Mouse (Mus musculus): Measurements from ENCODE around the gene Tbc1d20. TPM values are rescaled to one million over a fixed set of nuclear protein-coding genes. Genes with fewer than 3 reads are reported as not detected.

Tbc1d20 gene
- 26.7 and 28.4 TPM in 2 replicates for polyA plus RNA-seq (2012; ENCODE audit: low replicate concordance)

GRCm38 (mm10) chr2:152293727-152294475 lies at the start of gene Tbc1d20:
Gene Tbc1d20 (plus strand): TSS chr2:152293828.

GRCm38 (mm10) chr2:152332101-152332825 lies 38.6 kb downstream of the Tbc1d20 start, which contains the start of gene Rbck1:
Gene Rbck1 (minus strand): TSS chr2:152332653.

GRCm38 (mm10) chr2:152343329-152344213 lies 49.9 kb downstream of the Tbc1d20 start, which contains the start of gene Trib3:
Gene Trib3 (minus strand): TSS chr2:152344032.

Other genes with a start within 250 kb of the Tbc1d20 start
- gene Scrt2, start 212.3 kb upstream of the Tbc1d20 start, polyA plus RNA-seq (2012; ENCODE audit: low replicate concordance) = 0.04 TPM in 1 of 2 replicates, not detected in the other
- 2.1 and 5.7 TPM in 2 replicates for gene Srxn1, start 188.3 kb upstream of the Tbc1d20 start, polyA plus RNA-seq (2012; ENCODE audit: low replicate concordance)
- gene Tcf15, start 150.3 kb upstream of the Tbc1d20 start, polyA plus RNA-seq (2012; ENCODE audit: low replicate concordance) = 0.12 and 0.14 TPM in 2 replicates
- 10.1 and 21.5 TPM in 2 replicates for gene Csnk2a1, start 67.0 kb upstream of the Tbc1d20 start, polyA plus RNA-seq (2012; ENCODE audit: low replicate concordance)
- 241 and 403 TPM in 2 replicates for gene Rbck1, start 38.8 kb downstream of the Tbc1d20 start, polyA plus RNA-seq (2012; ENCODE audit: low replicate concordance)
- gene Trib3, start 50.2 kb downstream of the Tbc1d20 start, polyA plus RNA-seq (2012; ENCODE audit: low replicate concordance) = 2.7 and 3.6 TPM in 2 replicates
- not detected in 2 replicates for gene Nrsn2, start 82.8 kb downstream of the Tbc1d20 start, polyA plus RNA-seq (2012; ENCODE audit: low replicate concordance)
- 9.1 and 13.9 TPM in 2 replicates for gene Sox12, start 104.2 kb downstream of the Tbc1d20 start, polyA plus RNA-seq (2012; ENCODE audit: low replicate concordance)
- 3.1 and 3.7 TPM in 2 replicates for gene Zcchc3, start 121.2 kb downstream of the Tbc1d20 start, polyA plus RNA-seq (2012; ENCODE audit: low replicate concordance)
- not detected in 2 replicates for gene 6820408C15Rik, start 121.8 kb downstream of the Tbc1d20 start, polyA plus RNA-seq (2012; ENCODE audit: low replicate concordance)
- gene Defb23, start 170.8 kb downstream of the Tbc1d20 start, polyA plus RNA-seq (2012; ENCODE audit: low replicate concordance) = not detected in 2 replicates
- gene Defb20, start 183.2 kb downstream of the Tbc1d20 start, polyA plus RNA-seq (2012; ENCODE audit: low replicate concordance) = not detected in 2 replicates
- not detected in 2 replicates for gene Defb22, start 196.3 kb downstream of the Tbc1d20 start, polyA plus RNA-seq (2012; ENCODE audit: low replicate concordance)
- not detected in 2 replicates for gene Defb26, start 217.9 kb downstream of the Tbc1d20 start, polyA plus RNA-seq (2012; ENCODE audit: low replicate concordance)
- not detected in 2 replicates for gene Defb28, start 224.4 kb downstream of the Tbc1d20 start, polyA plus RNA-seq (2012; ENCODE audit: low replicate concordance)
- gene Defb29, start 246.3 kb downstream of the Tbc1d20 start, polyA plus RNA-seq (2012; ENCODE audit: low replicate concordance) = not detected in 2 replicates

Data from hematopoietic multipotent progenitor cell, adult 10-12 weeks (in vitro differentiated cells).